Mouse (Mus musculus): ENCODE data around the gene Serpinf1. TPM values are rescaled to one million over a fixed set of nuclear protein-coding genes. Genes with fewer than 3 reads are reported as not detected.
A peak's percentile ranks its signal among the peaks of the same experiment; 100 is the strongest.

The Serpinf1 gene
- 29.8 and 42.7 TPM in 2 replicates for polyA plus RNA-seq (2015; fragmentation: Nextera tagmentation; extraction: Ambion mirVana)

DNA sequence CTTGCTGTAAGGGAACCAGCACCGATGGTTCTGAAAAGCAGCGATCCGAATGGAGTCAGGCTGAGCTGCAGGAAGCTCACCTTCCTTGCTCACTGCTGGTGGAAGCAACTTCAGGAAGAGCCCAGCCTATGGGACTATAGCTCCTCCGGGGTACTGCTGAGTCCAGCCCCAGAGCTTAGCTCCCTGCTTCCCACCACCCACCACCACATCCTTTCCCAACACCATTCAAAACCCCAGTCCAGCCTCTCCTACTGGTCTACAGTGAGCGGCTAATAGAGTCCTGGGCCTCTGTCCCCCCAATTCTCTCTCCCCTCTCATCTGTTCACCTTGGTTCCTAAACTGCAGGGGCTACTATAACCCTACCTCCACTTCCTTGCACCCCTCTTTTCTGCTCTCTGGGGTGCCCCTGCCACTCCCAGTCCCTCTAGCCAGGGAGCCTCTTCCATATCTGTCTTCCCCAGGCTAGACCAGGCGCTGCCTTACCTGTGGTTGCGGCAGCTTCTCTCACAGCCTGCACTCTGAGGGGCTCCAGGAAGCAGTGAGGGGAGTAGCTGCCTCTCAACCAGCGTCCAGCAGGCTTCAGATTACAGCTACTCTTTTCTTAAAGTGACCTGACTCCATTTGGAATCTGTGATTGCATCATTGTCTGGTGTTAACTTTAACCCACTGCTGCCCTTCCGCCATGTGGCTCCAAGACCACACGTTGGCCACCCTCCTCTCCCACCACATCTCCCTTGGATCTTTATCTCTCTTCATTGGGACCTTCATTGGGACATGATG lies at the start of gene Serpinf1:
Gene Serpinf1, minus strand, starts transcription at position 689 of the 780 bp plus-strand sequence.
- Histone ChIP-seq H3K9ac (no peak within 1 kb of the TSS), H3K27me3 (replicated peaks) (no peaks in the 10 kb centered on the region), H3K4me3 (no peak within 1 kb of the TSS), H3K4me2 (no peak within 1 kb of the TSS), H3K36me3 (replicated peaks) (no peaks in the 10 kb centered on the region), H3K9me3 (no peaks in the 10 kb centered on the region), H3K27ac (no peak within 1 kb of the TSS), H3K4me1 (no peaks in the 10 kb centered on the region)
- WGBS: 59% methylated on average over 10 of the region's 10 CpGs
- ATAC-seq (replicated peaks): no peak

DNA sequence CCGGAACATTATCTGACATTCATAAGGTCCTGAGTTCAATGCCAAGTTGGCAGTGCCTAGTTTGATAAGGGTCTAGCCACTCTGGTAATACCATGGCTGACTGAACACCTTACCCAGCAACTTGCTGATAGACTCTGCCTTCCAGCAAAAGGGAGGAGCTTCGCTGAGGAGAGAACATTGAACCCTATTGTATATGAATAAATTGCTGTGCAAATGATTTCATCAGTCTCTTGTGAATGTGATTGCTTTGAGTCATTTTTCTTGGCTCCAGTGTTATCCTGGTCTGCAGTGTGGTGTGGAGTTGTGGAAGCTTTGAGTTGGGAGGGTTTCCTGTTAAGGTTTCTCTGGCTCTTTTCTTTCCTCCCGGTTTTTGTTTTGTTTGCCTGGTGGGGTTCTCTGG lies 48.2 kb upstream of the Serpinf1 start:
- no peak for ATAC-seq (replicated peaks)
- Histone ChIP-seq H3K4me2 (no peak overlapping the region), H3K36me3 (replicated peaks) (peaks cover 3% of the 10 kb centered on the region), H3K9ac (no peak overlapping the region), H3K9me3 (no peaks in the 10 kb centered on the region), H3K27ac (no peak overlapping the region), H3K4me3 (no peak overlapping the region), H3K27me3 (replicated peaks) (peaks cover 3% of the 10 kb centered on the region; the same call in 1 of the 2 replicates), H3K4me1 (peaks cover 7% of the 10 kb centered on the region; the same call in 1 of the 2 replicates)
- WGBS: 88% methylated on average over 3 of the region's 3 CpGs

DNA sequence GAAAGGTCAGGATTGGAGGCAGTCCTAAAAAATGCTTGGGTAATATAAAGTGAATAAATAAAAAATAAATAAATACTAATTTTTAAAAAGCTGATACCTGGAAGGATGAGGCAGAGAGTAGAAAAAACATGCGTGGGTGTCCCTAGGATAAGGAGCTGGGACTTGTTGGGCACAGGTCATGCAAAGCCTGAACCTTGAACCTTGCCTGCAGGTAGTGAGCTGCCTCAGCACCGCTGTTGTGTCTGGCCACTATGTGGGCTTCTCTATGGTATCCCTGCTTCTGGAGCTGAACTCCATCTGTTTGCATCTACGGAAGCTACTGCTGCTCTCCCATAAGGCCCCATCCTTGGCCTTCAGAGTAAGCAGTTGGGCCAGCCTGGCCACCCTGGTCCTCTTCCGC lies 46.8 kb upstream of the Serpinf1 start:
- Histone ChIP-seq H3K27ac (no peak overlapping the region), H3K4me1 (peaks cover 7% of the 10 kb centered on the region; the same call in 1 of the 2 replicates), H3K27me3 (replicated peaks) (peaks cover 3% of the 10 kb centered on the region; the same call in 1 of the 2 replicates), H3K4me3 (no peak overlapping the region), H3K36me3 (replicated peaks) (peaks cover 12% of the 10 kb centered on the region), H3K9me3 (no peaks in the 10 kb centered on the region), H3K9ac (no peak overlapping the region), H3K4me2 (no peak overlapping the region)
- 93% methylated on average over 4 of the region's 4 CpGs for WGBS
- ATAC-seq (replicated peaks): no peak

DNA sequence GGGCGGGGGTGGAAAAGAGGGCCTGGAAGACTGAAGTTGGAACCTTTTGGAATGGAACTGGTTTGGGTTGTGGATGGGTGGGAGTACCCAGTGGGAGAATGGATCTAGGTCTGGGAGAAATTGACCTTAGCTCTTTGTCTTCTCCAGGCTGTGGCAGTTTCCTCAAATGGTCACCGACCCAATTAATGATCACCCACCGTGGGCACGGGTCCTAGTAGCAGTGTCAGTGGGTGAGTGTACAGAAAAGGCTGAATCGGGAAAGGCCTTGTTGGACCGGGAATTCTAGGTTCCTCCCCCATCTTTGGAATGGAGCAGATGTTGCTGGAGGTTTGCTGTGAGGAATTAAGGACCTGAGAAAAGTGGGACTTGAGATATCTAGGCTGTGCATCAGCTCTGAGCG lies 45.9 kb upstream of the Serpinf1 start:
- H3K4me3 ChIP-seq: no peak overlapping the region
- peaks cover 12% of the 10 kb centered on the region for H3K36me3 ChIP-seq (replicated peaks)
- no peaks in the 10 kb centered on the region for H3K9me3 ChIP-seq
- WGBS: 68% methylated on average over 7 of the region's 7 CpGs
- H3K4me1 ChIP-seq: peaks cover 7% of the 10 kb centered on the region; the same call in 1 of the 2 replicates
- peaks cover 3% of the 10 kb centered on the region; the same call in 1 of the 2 replicates for H3K27me3 ChIP-seq (replicated peaks)
- no peak overlapping the region for H3K27ac ChIP-seq
- no peak overlapping the region for H3K9ac ChIP-seq
- peak overlapping the region; percentile 48 for H3K4me2 ChIP-seq
- ATAC-seq (replicated peaks): no peak

DNA sequence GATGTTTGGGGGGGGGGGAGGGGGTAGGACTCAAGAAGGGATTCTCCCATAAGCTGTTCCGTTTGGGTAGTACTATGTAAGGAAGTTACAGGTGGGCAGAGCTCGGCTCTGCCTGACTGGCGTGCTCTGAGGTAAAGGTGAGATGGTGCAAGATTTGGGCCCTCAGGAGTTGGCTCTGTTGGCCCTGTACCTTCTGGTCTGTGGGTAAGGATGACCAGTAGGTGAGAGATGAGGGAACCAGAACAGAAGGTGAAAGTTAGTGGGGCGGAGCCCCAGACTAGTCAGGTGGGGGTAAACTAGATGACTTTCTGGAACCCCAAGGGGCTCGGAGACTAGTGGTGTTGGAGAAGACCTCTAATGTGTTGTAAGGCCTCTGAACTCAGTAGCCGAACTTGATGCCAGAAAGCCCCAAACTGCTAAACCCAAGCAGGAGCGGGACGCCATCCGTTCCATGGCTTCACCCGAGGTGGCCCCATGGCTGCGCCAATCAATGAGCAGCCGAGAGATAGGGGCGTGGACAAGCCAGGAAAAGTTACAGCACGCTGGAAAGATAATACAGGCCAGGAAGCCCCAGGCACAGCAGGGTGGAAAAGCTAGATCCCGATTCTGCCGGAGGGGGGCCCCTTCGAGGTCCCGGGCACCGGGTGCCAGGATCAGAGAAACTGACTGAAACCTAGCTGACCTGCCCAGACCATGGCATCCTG lies 45.2 kb upstream of the Serpinf1 start:
- peaks cover 12% of the 10 kb centered on the region for H3K36me3 ChIP-seq (replicated peaks)
- H3K9ac ChIP-seq: 0 out of 2 replicates have a peak overlapping the region, but pooled peaks have one; percentile 16
- peak overlapping the region; percentile 23 for H3K4me3 ChIP-seq
- no peaks in the 10 kb centered on the region for H3K9me3 ChIP-seq
- H3K27me3 ChIP-seq (replicated peaks): peaks cover 7% of the 10 kb centered on the region; the same call in 1 of the 2 replicates
- peaks cover 13% of the 10 kb centered on the region for H3K4me1 ChIP-seq
- 15% methylated on average over 19 of the region's 19 CpGs for WGBS
- no peak overlapping the region for H3K27ac ChIP-seq
- no peak for ATAC-seq (replicated peaks)
- peak overlapping the region; percentile 48 for H3K4me2 ChIP-seq

DNA sequence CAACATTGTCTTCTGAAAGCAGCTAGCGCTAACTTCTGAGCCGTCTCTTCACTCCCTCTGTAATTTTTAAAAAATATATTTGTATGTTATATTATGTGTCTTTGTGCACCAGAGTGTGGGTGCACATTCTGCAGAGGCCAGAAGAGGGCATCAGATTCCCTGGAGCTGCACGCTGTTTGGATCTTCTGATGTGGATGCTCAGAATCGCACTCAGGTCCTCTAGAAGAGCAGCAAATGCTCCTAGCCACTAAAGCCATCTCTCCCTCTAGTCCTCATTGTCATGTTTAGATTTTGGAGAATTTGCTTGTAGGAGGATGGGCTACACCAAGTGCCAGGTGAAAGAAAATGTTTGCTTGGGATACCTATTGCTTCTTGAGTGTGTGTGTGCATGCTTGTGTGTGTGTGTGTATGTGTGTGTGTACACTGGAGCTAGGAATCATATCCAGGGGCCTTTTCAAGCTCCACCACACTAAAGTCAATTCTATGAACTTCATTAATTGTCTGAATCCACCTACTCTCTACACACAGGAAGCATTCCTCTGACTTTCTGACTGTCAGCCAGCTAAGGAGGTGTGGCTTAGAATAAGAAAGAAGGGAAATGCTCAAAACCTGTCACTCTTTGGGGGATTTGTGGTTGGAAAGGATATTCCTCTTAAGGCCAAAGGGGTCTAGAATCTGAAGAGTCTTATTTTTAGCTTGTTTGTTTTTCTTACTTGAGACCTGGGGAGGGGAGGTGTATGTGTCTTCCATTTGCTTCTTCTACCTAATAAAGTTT lies 44.4 kb upstream of the Serpinf1 start:
- H3K36me3 ChIP-seq (replicated peaks): peaks cover 12% of the 10 kb centered on the region
- no peak overlapping the region for H3K9ac ChIP-seq
- peaks cover 21% of the 10 kb centered on the region for H3K4me1 ChIP-seq
- no peak overlapping the region for H3K27ac ChIP-seq
- peak overlapping the region; percentile 48; the same call in 1 of the 2 replicates for H3K4me2 ChIP-seq
- WGBS: 96% methylated on average over 4 of the region's 4 CpGs
- no peak for ATAC-seq (replicated peaks)
- no peaks in the 10 kb centered on the region for H3K9me3 ChIP-seq
- H3K27me3 ChIP-seq (replicated peaks): peaks cover 9% of the 10 kb centered on the region; the same call in 1 of the 2 replicates
- H3K4me3 ChIP-seq: no peak overlapping the region

DNA sequence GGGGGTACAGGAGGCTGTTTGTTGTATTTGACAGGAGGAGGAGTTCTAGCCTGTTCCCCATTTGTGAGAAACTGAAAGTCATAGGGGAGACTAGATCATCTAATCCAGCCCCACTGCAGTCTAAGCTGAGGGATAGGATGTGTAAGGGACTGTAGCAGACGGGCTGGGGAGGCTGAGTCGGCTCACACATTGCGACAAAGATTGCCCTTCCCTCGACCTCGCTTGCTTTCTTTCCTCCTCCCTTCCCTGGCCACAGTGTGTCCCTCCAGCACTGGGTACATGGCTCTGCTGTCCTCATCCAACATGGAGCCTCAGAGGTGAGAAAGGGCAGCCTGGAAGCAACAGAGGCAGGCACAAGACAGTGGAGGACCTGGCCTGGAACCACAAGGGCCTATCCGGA lies 42.5 kb upstream of the Serpinf1 start:
- Histone ChIP-seq H3K4me1 (peaks cover 32% of the 10 kb centered on the region), H3K27ac (no peak overlapping the region), H3K9ac (no peak overlapping the region), H3K9me3 (no peaks in the 10 kb centered on the region), H3K27me3 (replicated peaks) (peaks cover 9% of the 10 kb centered on the region; the same call in 1 of the 2 replicates), H3K4me2 (no peak overlapping the region), H3K36me3 (replicated peaks) (peaks cover 12% of the 10 kb centered on the region), H3K4me3 (no peak overlapping the region)
- no peak for ATAC-seq (replicated peaks)
- WGBS: 82% methylated on average over 6 of the region's 6 CpGs

DNA sequence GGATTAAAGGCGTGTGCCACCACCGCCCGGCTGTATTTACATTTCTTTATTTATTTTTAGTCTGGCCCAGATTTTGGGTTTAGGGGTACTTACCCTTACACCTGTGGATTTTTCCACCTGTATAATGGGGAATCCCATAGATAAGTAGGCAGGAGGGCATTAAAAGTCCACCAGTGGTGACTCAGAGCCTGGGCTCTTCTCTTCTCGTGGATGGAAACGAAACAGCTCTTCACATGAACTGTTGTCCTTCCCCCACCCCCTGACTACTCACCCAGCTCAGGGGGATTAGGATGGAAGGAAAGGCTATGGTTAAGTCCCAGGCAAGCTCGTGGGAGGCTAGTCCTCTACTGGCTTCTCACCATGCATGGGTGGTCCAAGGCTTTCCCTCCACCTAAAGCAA lies 41.9 kb upstream of the Serpinf1 start:
- H3K27me3 ChIP-seq (replicated peaks): peaks cover 9% of the 10 kb centered on the region; the same call in 1 of the 2 replicates
- 84% methylated on average over 6 of the region's 6 CpGs for WGBS
- H3K27ac ChIP-seq: no peak overlapping the region
- peaks cover 12% of the 10 kb centered on the region for H3K36me3 ChIP-seq (replicated peaks)
- no peak for ATAC-seq (replicated peaks)
- H3K4me2 ChIP-seq: no peak overlapping the region
- H3K9ac ChIP-seq: no peak overlapping the region
- no peaks in the 10 kb centered on the region for H3K9me3 ChIP-seq
- H3K4me1 ChIP-seq: peaks cover 38% of the 10 kb centered on the region
- no peak overlapping the region for H3K4me3 ChIP-seq

DNA sequence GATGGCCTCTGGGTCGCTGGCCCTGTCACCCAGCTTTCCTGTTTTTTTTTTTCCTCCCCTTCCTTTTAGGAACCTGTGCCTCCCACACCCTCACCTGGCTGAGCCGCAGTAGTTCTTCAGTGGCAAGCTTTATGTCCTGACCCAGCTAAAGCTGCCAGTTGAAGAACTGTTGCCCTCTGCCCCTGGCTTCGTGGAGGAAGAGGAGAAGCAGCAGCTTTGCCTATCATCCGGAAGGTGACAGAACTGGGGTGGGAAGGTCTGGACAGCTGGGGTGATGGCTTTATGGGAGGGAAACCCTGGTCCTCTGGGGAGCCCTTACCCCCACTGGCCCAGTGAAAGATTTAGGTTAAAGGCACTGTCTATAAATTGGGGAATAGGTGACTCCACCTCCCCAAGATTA lies 41.1 kb upstream of the Serpinf1 start:
- Histone ChIP-seq H3K4me1 (peaks cover 38% of the 10 kb centered on the region), H3K9ac (no peak overlapping the region), H3K4me2 (no peak overlapping the region), H3K4me3 (no peak overlapping the region), H3K27me3 (replicated peaks) (peaks cover 9% of the 10 kb centered on the region; the same call in 1 of the 2 replicates), H3K27ac (no peak overlapping the region), H3K36me3 (replicated peaks) (peaks cover 12% of the 10 kb centered on the region), H3K9me3 (no peaks in the 10 kb centered on the region)
- no peak for ATAC-seq (replicated peaks)
- 76% methylated on average over 4 of the region's 4 CpGs for WGBS

DNA sequence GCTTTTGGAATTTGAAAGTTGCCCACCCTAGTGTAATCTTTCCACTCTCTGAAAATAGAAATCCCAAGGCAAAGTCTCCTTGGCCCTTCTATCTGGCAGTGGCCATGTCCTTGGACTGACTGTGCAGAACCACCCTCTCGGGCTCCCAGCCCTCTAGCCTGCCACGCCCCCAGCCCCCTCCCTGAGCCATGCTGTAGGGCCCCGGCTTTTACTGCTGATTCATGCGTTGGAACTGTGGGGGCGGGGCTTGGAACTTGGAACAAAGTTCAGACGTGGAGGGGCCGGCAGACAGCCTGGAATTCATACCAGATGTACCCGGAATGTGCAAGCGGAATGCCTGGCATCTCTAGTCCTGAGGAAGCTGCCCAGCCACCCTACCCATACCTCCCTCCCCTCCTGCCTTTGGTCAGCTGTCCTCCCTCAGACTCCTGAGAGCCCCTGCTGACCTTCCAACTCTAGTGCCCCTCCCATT lies 40.4 kb upstream of the Serpinf1 start:
- ATAC-seq (replicated peaks): no peak
- H3K4me2 ChIP-seq: peak overlapping the region; percentile 95
- peak overlapping the region; percentile 78 for H3K4me3 ChIP-seq
- 7% methylated on average over 9 of the region's 9 CpGs for WGBS
- H3K4me1 ChIP-seq: peaks cover 34% of the 10 kb centered on the region
- no peak overlapping the region; the same call in 1 of the 2 replicates for H3K9ac ChIP-seq
- peaks cover 12% of the 10 kb centered on the region for H3K36me3 ChIP-seq (replicated peaks)
- H3K9me3 ChIP-seq: no peaks in the 10 kb centered on the region
- peaks cover 9% of the 10 kb centered on the region; the same call in 1 of the 2 replicates for H3K27me3 ChIP-seq (replicated peaks)
- no peak overlapping the region for H3K27ac ChIP-seq

DNA sequence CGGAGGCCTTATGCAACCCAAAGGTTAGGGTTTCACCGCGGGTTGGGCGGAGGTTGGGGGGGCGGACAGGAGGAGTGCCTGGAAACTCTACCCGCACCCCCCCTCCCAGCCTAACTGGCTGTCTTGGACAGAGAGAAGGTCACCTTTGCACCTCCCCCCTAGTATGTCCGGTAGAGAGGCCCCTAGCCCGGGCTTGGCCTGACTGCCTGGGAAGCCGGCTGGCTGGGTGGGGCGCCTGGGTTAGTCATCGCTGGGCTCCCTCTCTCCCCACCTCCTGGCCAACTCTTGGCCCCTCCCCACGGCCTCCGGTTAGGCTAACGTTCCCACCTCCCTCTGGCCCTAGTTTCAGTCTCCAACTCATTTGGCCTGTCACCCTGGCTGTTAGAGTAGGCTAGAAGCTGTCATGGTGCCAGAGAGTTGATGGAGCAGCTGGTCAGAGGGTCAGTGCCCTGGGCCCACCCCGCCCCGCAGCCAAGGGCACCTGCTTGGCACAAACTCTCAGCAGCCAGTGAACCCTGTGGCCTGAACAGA lies 39.8 kb upstream of the Serpinf1 start:
- Histone ChIP-seq H3K4me2 (peak overlapping the region; percentile 95), H3K9ac (peak overlapping the region; percentile 64), H3K36me3 (replicated peaks) (peaks cover 12% of the 10 kb centered on the region), H3K27me3 (replicated peaks) (0 out of 2 replicates have a peak, but pooled peaks cover 6% of the 10 kb centered on the region), H3K9me3 (no peaks in the 10 kb centered on the region), H3K4me1 (peaks cover 30% of the 10 kb centered on the region), H3K27ac (no peak overlapping the region), H3K4me3 (peak overlapping the region; percentile 78)
- WGBS: 6% methylated on average over 15 of the region's 16 CpGs
- no peak for ATAC-seq (replicated peaks)
